Mouse (Mus musculus) large intestine, adult 2 months (tissue): ENCODE measurements around the gene Hoxc8. TPM values are rescaled to one million over a fixed set of nuclear protein-coding genes. Genes with fewer than 3 reads are reported as not detected.

Experiments
- DNase-seq: peaks from one replicate; pipeline ENCODE4 v3.0.0-alpha.2; 2012; ENCODE audit warnings: low read depth, low spot score
- WGBS: fragments of 180-500 bp; shearing (Covaris S2); methylation state at CpG from one replicate; pipeline ENCODE4 v1.1.7; 2018; 5-methylcytosine and 5-hydroxymethylcytosine counted together
- polyA plus RNA-seq: library from polyadenylated mRNA; depleted of rRNA; stranded (reverse); fragments of >200 nt; gene quantifications from 2 replicates; pipeline ENCODE4 v1.2.3, GENCODE M21; 2012

Hoxc8 gene
- polyA plus RNA-seq, 1 experiment: 5.5 TPM

- WGBS: 10% methylated on average over 1 of the region's 1 CpGs
Observed at GRCm38 (mm10) chr15:102979936-102980335, 10.5 kb upstream of the Hoxc8 start.

GRCm38 (mm10) chr15:102980352-102980751 lies 10.1 kb upstream of the Hoxc8 start:
- no peak for DNase-seq
- WGBS: 7% methylated on average over 11 of the region's 11 CpGs

More at GRCm38 (mm10) chr15:102979936-102980335, 10.5 kb upstream of the Hoxc8 start:
- no peak for DNase-seq

- 3% methylated on average over 14 of the region's 14 CpGs for WGBS
- DNase-seq: no peak
Observed at GRCm38 (mm10) chr15:102980912-102981311, 9.5 kb upstream of the Hoxc8 start.

GRCm38 (mm10) chr15:102981379-102982288 lies 8.8 kb upstream of the Hoxc8 start:
- WGBS: 2% methylated on average over 88 of the region's 88 CpGs
- DNase-seq: no peak

GRCm38 (mm10) chr15:102983716-102984115 lies 6.7 kb upstream of the Hoxc8 start:
- 19% methylated on average over 12 of the region's 12 CpGs for WGBS
- DNase-seq: no peak

GRCm38 (mm10) chr15:102984521-102984920 lies 5.9 kb upstream of the Hoxc8 start:
- no peak for DNase-seq
- WGBS: 31% methylated on average over 10 of the region's 10 CpGs

GRCm38 (mm10) chr15:102984925-102985324 lies 5.5 kb upstream of the Hoxc8 start:
- no peak for DNase-seq
- WGBS: 48% methylated on average over 3 of the region's 3 CpGs

- DNase-seq: peak; percentile 72
- 7% methylated on average over 21 of the region's 21 CpGs for WGBS
Observed at GRCm38 (mm10) chr15:102987124-102987833, 3.1 kb upstream of the Hoxc8 start.

- WGBS: 28% methylated on average over 5 of the region's 5 CpGs
- DNase-seq: no peak
Observed at GRCm38 (mm10) chr15:102988078-102988477, 2.3 kb upstream of the Hoxc8 start.

GRCm38 (mm10) chr15:102991782-102992181 lies 1.4 kb downstream of the Hoxc8 start:
- 11% methylated on average over 7 of the region's 7 CpGs for WGBS
- DNase-seq: no peak

GRCm38 (mm10) chr15:102992206-102992605 lies 1.8 kb downstream of the Hoxc8 start:
- no peak for DNase-seq
- 15% methylated on average over 11 of the region's 11 CpGs for WGBS

GRCm38 (mm10) chr15:102992863-102993262 lies 2.5 kb downstream of the Hoxc8 start:
- 15% methylated on average over 3 of the region's 3 CpGs for WGBS
- DNase-seq: no peak

GRCm38 (mm10) chr15:102996548-102996947 lies 6.1 kb downstream of the Hoxc8 start:
- no peak for DNase-seq
- WGBS: 10% methylated on average over 9 of the region's 9 CpGs

GRCm38 (mm10) chr15:102997431-102997830 lies 7.0 kb downstream of the Hoxc8 start:
- DNase-seq: no peak
- WGBS: 12% methylated on average over 3 of the region's 3 CpGs

GRCm38 (mm10) chr15:102997939-102998355 lies 7.5 kb downstream of the Hoxc8 start, which contains the start of gene Hoxc6:
TSS of gene Hoxc6 (plus strand) at chr15:102998257.
- 2% methylated on average over 19 of the region's 19 CpGs for WGBS
- DNase-seq: no peak

- DNase-seq: no peak
- WGBS: 3% methylated on average over 19 of the region's 19 CpGs
Observed at GRCm38 (mm10) chr15:102998608-102999182, 8.3 kb downstream of the Hoxc8 start.

GRCm38 (mm10) chr15:102999183-102999831 lies 8.9 kb downstream of the Hoxc8 start:
- no peak for DNase-seq
- WGBS: 4% methylated on average over 33 of the region's 33 CpGs

GRCm38 (mm10) chr15:102999955-103000354 lies 9.5 kb downstream of the Hoxc8 start:
- 12% methylated on average over 11 of the region's 11 CpGs for WGBS
- no peak for DNase-seq

- WGBS: 14% methylated on average over 24 of the region's 24 CpGs
- no peak for DNase-seq
Observed at GRCm38 (mm10) chr15:103000501-103000901, 10.1 kb downstream of the Hoxc8 start.

- WGBS: 70% methylated on average over 2 of the region's 2 CpGs
- DNase-seq: no peak
Observed at GRCm38 (mm10) chr15:103001370-103001769, 11.0 kb downstream of the Hoxc8 start.
